Mouse (Mus musculus) G1E (cell line): ENCODE measurements around the gene Anp32b.

Experiments
- CTCF ChIP-seq: IDR thresholded peaks from 2 replicates; pipeline ENCODE4 v1.5.1; 2012; ENCODE audit warnings: low read depth, low read length, inconsistent platforms, mixed read lengths
- GATA1 ChIP-seq: IDR thresholded peaks from 2 replicates; pipeline ENCODE4 v1.6.1; 2012; ENCODE audit warnings: borderline replicate concordance, low read length, inconsistent platforms, mixed read lengths
- POLR2AphosphoS5 ChIP-seq: IDR thresholded peaks from 2 replicates; pipeline ENCODE4 v1.6.1; 2012; ENCODE audit warnings: low read depth, low read length, inconsistent platforms; ENCODE audit not compliant: insufficient replicate concordance
- TAL1 ChIP-seq: conservative IDR thresholded peaks from 2 replicates; pipeline ENCODE4 v1.6.1; 2012; ENCODE audit warnings: low read depth, low read length, inconsistent platforms, mixed read lengths

DNA sequence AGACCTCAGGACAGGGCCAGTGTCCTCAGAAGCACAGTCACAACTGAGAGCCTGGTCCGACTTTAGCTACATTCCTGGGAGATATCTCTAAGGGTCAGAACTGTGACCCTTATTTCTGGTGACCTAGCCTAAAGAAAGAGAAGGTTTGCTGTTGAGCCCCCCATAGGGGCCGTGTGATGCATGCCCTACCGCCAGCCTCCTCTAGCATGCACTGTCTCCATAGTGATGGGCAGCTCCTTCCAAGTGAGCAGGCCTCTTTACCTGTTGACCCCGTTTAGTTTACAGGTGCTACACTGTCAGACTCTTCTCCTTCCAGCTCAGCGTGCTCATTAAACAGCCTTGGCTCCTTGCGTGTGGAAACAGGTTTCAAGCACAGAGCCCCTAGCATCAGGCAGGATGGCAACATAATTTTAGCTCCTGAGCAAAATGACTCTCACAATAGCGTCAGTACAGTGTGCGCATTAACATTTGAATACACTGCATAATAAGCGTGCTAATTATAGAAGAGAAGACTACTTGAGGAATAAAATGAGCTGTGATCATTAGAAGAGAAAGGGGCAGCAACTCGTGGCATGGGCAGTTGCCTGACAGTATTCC is 21.7 kb upstream of the Anp32b start:
- TF ChIP-seq CTCF (no peak), TAL1 (no peak), POLR2AphosphoS5 (no peak), GATA1 (no peak)
